26 mouse cellular contexts compared by ENCODE assay signal in the genomic region with DNA sequence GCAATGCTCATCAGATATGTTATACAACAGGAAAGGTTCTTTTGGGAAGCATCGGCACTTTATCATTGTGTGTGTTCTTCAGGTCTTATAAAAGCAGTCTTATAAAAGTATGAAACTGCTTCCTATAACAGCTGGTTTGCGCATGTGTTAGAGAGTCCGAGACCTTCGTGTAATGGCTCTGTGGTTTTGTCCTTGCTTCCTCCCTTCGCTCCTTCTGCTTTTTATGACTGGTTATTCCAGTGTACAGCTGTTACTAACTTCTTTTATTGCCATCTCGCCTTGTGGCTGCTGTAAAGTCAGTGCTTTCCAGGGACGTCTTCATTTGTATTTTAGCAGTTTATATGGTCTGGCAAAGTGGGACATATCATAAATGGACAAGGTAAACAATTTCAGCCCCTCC. TPM values are rescaled to one million over a fixed set of nuclear protein-coding genes. Genes with fewer than 3 reads are reported as not detected.
DNase-seq lines count a peak whose midpoint lies in the region; ATAC-seq and TF ChIP-seq lines count a peak whose summit lies in the region.
"Had no signal": no experiment of that assay in that cellular context is flagged by ENCODE, and none has a peak within 500 bp of the region (broad histone marks: within the 10 kb centered on the region; RNA-seq: fewer than 3 reads in every experiment).

No protein-coding gene starts in this region.

- WGBS in limb, embryonic 14.5 days: 19% methylated on average over 7 of the region's 7 CpGs
- 81% methylated on average over 7 of the region's 7 CpGs for WGBS in limb, embryonic 10.5 days

- no peaks in the 10 kb centered on the region for H3K9me3 ChIP-seq in limb, embryonic 14.5 days (ENCODE audit: control insufficient read depth, low read length)
- H3K9me3 ChIP-seq in limb, embryonic 10.5 days (replicated peaks): no peaks in the 10 kb centered on the region
- H3K9me3 ChIP-seq: embryonic facial prominence, embryonic 12.5 days; forebrain, embryonic 13.5 days; heart, embryonic 12.5 days; liver, embryonic 12.5 days; midbrain, embryonic 13.5 days; neural tube, embryonic 15.5 days had no signal

- no peaks in the 10 kb centered on the region for H3K36me3 ChIP-seq in limb, embryonic 14.5 days (ENCODE audit: control insufficient read depth, insufficient read depth, low read length)
- H3K36me3 ChIP-seq in limb, embryonic 10.5 days: peaks cover 13% of the 10 kb centered on the region
- no peaks in the 10 kb centered on the region; the same call in 1 of the 2 replicates for H3K36me3 ChIP-seq in splenic B cell, adult 2 months (ENCODE audit: control insufficient read depth, insufficient read depth, low read length, poor library complexity, severe bottlenecking)
- H3K36me3 ChIP-seq: embryonic facial prominence, embryonic 12.5 days; neural tube, embryonic 15.5 days had no signal

- no peak overlapping the region for H3K27ac ChIP-seq in limb, embryonic 14.5 days (replicated peaks; ENCODE audit: low read depth, low read length)
- no peak overlapping the region for H3K27ac ChIP-seq in limb, embryonic 10.5 days
- H3K27ac ChIP-seq in bone marrow macrophage, adult 2 months (ENCODE audit: insufficient read depth, low read depth, low read length): peak overlapping the region; percentile 52
- H3K27ac ChIP-seq: embryonic facial prominence, embryonic 12.5 days; forebrain, embryonic 13.5 days; hindbrain, postnatal 0 days; left cerebral cortex, adult 2 months; liver, embryonic 12.5 days; midbrain, embryonic 13.5 days; neural tube, embryonic 15.5 days had no signal

- ATAC-seq in limb, embryonic 14.5 days (ENCODE audit: low FRiP score, low read depth): no peak
- ATAC-seq in megakaryocyte, adult 5-6 weeks (ENCODE audit: poor library complexity, severe bottlenecking): peak; percentile 65
- ATAC-seq: forebrain, embryonic 13.5 days; hindbrain, postnatal 0 days; liver, embryonic 12.5 days; midbrain, embryonic 13.5 days had no signal

- peak; percentile 26 for DNase-seq in limb, embryonic 14.5 days (ENCODE audit: low spot score)
- DNase-seq in limb, embryonic 10.5 days (ENCODE audit: low spot score): no peak
- DNase-seq in splenic B cell, adult 2 months (ENCODE audit: low read depth, low spot score): peak; percentile 51
- no peak for DNase-seq in layer of hippocampus, adult 9-10 months (ENCODE audit: low spot score)
- no peak for DNase-seq in cerebellum, adult 11-12 months
- DNase-seq: adrenal gland, adult 2 months; cerebellum, adult 9-10 months; heart, postnatal 36 days; kidney, adult 9 months; kidney, postnatal 36 days; layer of hippocampus, adult 9-11 months; left cerebral cortex, postnatal 4 days; lung, embryonic 14.5 days; right cerebral cortex, postnatal 25 days; thymus, postnatal 4 days had no signal

- no peaks in the 10 kb centered on the region for H3K27me3 ChIP-seq in limb, embryonic 14.5 days (ENCODE audit: control insufficient read depth, insufficient read depth, low read length)
- no peaks in the 10 kb centered on the region for H3K27me3 ChIP-seq in limb, embryonic 10.5 days (ENCODE audit: low read depth, poor library complexity, severe bottlenecking)
- no peaks in the 10 kb centered on the region for H3K27me3 ChIP-seq in splenic B cell, adult 2 months (ENCODE audit: control insufficient read depth, insufficient read depth, low read length, poor library complexity, severe bottlenecking)
- H3K27me3 ChIP-seq: embryonic facial prominence, embryonic 12.5 days; forebrain, embryonic 13.5 days; heart, embryonic 12.5 days; liver, embryonic 12.5 days; midbrain, embryonic 13.5 days; neural tube, embryonic 15.5 days had no signal

- TF ChIP-seq CTCF in bone marrow macrophage, adult 2 months (IDR thresholded peaks at IDR 0.05; ENCODE audit: low read depth, low read length): no peak

- H3K4me3 ChIP-seq in limb, embryonic 14.5 days (replicated peaks; ENCODE audit: low read length): no peak overlapping the region
- H3K4me3 ChIP-seq in limb, embryonic 10.5 days: no peak overlapping the region
- H3K4me3 ChIP-seq in bone marrow macrophage, adult 2 months (ENCODE audit: insufficient read depth, low read length): peak overlapping the region; percentile 22
- H3K4me3 ChIP-seq: embryonic facial prominence, embryonic 12.5 days; erythroblast, embryonic 14.5 days; forebrain, embryonic 13.5 days; heart, embryonic 12.5 days; left cerebral cortex, adult 2 months; liver, embryonic 12.5 days; midbrain, embryonic 13.5 days; neural tube, embryonic 15.5 days had no signal

- no peak for TF ChIP-seq POLR2A in limb, embryonic 14.5 days (IDR thresholded peaks at IDR 0.05; ENCODE audit: borderline replicate concordance, extremely low read depth, insufficient read depth, insufficient read length)
- no peak for TF ChIP-seq POLR2A in bone marrow macrophage, adult 2 months (IDR thresholded peaks at IDR 0.05; ENCODE audit: borderline replicate concordance, low read depth, low read length)

- H3K4me1 ChIP-seq in limb, embryonic 14.5 days (ENCODE audit: control insufficient read depth, insufficient read depth, low read length): peaks cover 19% of the 10 kb centered on the region
- H3K4me1 ChIP-seq in limb, embryonic 10.5 days: peaks cover 23% of the 10 kb centered on the region
- H3K4me1 ChIP-seq in bone marrow macrophage, adult 2 months (ENCODE audit: control insufficient read depth, insufficient read depth, low read length): peaks cover 37% of the 10 kb centered on the region

- no peak overlapping the region for H3K9ac ChIP-seq in limb, embryonic 14.5 days (ENCODE audit: low read depth, low read length, severe bottlenecking)
- H3K9ac ChIP-seq: embryonic facial prominence, embryonic 12.5 days; forebrain, embryonic 13.5 days; heart, embryonic 12.5 days; liver, embryonic 12.5 days; lung, embryonic 14.5 days; midbrain, embryonic 13.5 days; neural tube, embryonic 15.5 days had no signal

- H3K4me2 ChIP-seq in limb, embryonic 14.5 days (replicated peaks; ENCODE audit: low read depth, low read length, severe bottlenecking): no peak overlapping the region
- H3K4me2 ChIP-seq: embryonic facial prominence, embryonic 12.5 days; forebrain, embryonic 13.5 days; heart, embryonic 12.5 days; liver, embryonic 12.5 days; lung, embryonic 14.5 days; midbrain, embryonic 13.5 days; neural tube, embryonic 15.5 days had no signal

RNA-seq across cellular contexts. Expression of a gene that starts 4.2 kb away (rescaled TPM):
- polyA plus RNA-seq in limb, embryonic 14.5 days (2012; rRNA removed): 3.0 and 4.0 TPM in 2 replicates
- 7.2 and 9.5 TPM in 2 replicates for polyA plus RNA-seq in limb, embryonic 14.5 days (2014; fragmentation: Nextera tagmentation; extraction: Ambion mirVana)
- polyA plus RNA-seq in limb, embryonic 10.5 days (2016; fragmentation: Nextera tagmentation; extraction: Ambion mirVana): 10.7 and 11.1 TPM in 2 replicates
- polyA plus RNA-seq in bone marrow macrophage, adult 2 months (2012; ENCODE audit: insufficient read depth, insufficient read length, missing spikeins): 25.2 and 34.4 TPM in 2 replicates
- total RNA-seq in megakaryocyte, adult 5-6 weeks (2015): 26.2 and 28.1 TPM in 2 replicates
- total RNA-seq in megakaryocyte, adult 5-6 weeks (2017): 21.0 and 26.8 TPM in 2 replicates
- polyA plus RNA-seq: erythroblast, embryonic 14.5 days had no signal

Comparison
In these comparisons a context has a peak if more than half of its experiments do, and no peak if none do; other contexts are left out.
1. DNase-seq: peak in limb, embryonic 14.5 days (single experiment) and splenic B cell, adult 2 months (single experiment); none in limb, embryonic 10.5 days (single experiment), layer of hippocampus, adult 9-10 months (single experiment) and cerebellum, adult 11-12 months (single experiment).